Mouse (Mus musculus): Measurements from ENCODE around the gene Fry. TPM values are rescaled to one million over a fixed set of nuclear protein-coding genes. Genes with fewer than 3 reads are reported as not detected.
"Not testable (repeated sequence)": the region's sequence is repeated elsewhere in the genome, so short reads cannot be mapped to it uniquely, and the experiment has no call there.

The Fry gene
- polyA plus RNA-seq, 1 experiment from 2014 or later: 32.5 TPM

DNA sequence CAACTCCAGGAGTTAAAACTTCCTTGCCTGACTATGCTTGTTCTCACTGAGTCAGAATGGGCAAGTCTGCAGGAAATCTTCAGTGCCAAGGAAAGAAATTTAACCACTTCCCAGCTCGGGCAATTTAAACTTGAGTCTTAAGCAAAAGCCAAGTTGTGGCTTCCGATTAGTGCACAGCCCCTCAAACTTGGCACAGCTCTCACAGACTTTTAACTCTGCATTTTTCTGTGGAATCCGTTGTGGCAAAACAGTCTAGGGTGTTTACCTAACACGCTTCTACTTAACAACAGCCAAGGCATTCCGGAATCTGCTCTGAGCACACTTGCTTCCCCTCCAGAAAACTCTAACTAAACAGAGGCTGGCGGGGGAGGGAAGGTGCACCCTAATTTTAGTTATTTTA is 346.8 kb downstream of the Fry start:
- H3K9me3 ChIP-seq (replicated peaks; ENCODE audit: control insufficient read depth, low read length): no peaks in the 10 kb centered on the region
- no peak overlapping the region for H3K4me3 ChIP-seq (ENCODE audit: low read depth, low read length)
- WGBS (ENCODE audit: insufficient replicate concordance): 80% methylated on average over 6 of the region's 6 CpGs
- H3K4me2 ChIP-seq: no peak overlapping the region
- H3K4me1 ChIP-seq (ENCODE audit: control insufficient read depth, insufficient read depth, low read length): no peaks in the 10 kb centered on the region
- no peak overlapping the region for H3K27ac ChIP-seq (ENCODE audit: low read depth, low read length)
- no peak for ATAC-seq (replicated peaks; ENCODE audit: insufficient number of reproducible peaks, low FRiP score, low TSS enrichment)
- no peak overlapping the region for H3K9ac ChIP-seq (ENCODE audit: low read depth, low read length)
- peaks cover 6% of the 10 kb centered on the region; the same call in 1 of the 2 replicates for H3K36me3 ChIP-seq (ENCODE audit: control insufficient read depth, insufficient read depth, low read length)
- no peaks in the 10 kb centered on the region for H3K27me3 ChIP-seq (ENCODE audit: control insufficient read depth, insufficient read depth, low read length)

DNA sequence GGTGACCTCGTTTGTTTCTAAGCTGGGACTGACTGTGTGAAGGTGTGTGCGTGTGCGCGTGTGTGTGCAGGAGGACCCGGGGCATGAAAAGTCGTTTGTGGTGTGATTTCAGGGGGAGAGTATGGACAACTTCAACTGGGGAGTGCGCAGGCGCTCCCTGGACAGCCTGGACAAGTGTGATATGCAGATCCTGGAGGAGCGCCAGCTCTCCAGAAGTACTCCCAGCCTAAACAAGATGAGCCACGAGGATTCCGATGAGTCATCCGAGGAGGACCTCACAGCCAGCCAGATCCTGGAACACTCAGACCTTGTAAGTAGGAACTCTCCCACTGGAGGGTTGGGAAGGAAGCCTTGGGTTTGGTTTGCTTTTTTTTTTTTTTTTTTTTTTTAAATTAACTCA is 347.7 kb downstream of the Fry start:
- H3K4me1 ChIP-seq (ENCODE audit: control insufficient read depth, insufficient read depth, low read length): no peaks in the 10 kb centered on the region
- H3K9me3 ChIP-seq (replicated peaks; ENCODE audit: control insufficient read depth, low read length): no peaks in the 10 kb centered on the region
- H3K27ac ChIP-seq (ENCODE audit: low read depth, low read length): no peak overlapping the region
- H3K36me3 ChIP-seq (ENCODE audit: control insufficient read depth, insufficient read depth, low read length): peaks cover 5% of the 10 kb centered on the region; the same call in 1 of the 2 replicates
- WGBS (ENCODE audit: insufficient replicate concordance): 50% methylated on average over 12 of the region's 12 CpGs
- peak; percentile 83 for ATAC-seq (replicated peaks; ENCODE audit: insufficient number of reproducible peaks, low FRiP score, low TSS enrichment)
- H3K4me3 ChIP-seq (ENCODE audit: low read depth, low read length): no peak overlapping the region
- no peaks in the 10 kb centered on the region for H3K27me3 ChIP-seq (ENCODE audit: control insufficient read depth, insufficient read depth, low read length)
- no peak overlapping the region for H3K4me2 ChIP-seq
- H3K9ac ChIP-seq (ENCODE audit: low read depth, low read length): no peak overlapping the region

DNA sequence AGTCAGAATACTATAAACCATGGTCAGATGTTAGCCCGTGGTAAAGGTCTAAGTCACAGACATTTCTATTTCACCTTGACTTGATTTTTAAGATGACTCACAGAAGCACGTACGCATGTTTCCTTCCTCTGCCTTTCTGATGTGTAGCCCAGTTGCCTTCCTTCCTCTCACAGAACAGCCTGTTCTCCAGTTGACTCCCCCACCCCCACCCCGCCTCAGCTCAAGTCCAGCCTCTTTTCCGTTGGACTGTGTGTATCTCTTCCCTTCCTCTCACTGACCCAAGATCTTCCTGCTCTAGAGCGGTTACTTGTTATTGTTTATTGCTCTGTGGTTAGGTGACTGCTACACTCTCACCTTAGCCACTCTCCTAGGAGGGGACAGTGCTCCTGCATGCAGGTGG is 350.0 kb downstream of the Fry start:
- Histone ChIP-seq H3K27me3 (ENCODE audit: control insufficient read depth, insufficient read depth, low read length) (no peaks in the 10 kb centered on the region), H3K9me3 (replicated peaks; ENCODE audit: control insufficient read depth, low read length) (peaks cover 3% of the 10 kb centered on the region), H3K9ac (ENCODE audit: low read depth, low read length) (no peak overlapping the region), H3K36me3 (ENCODE audit: control insufficient read depth, insufficient read depth, low read length) (peaks cover 17% of the 10 kb centered on the region), H3K27ac (ENCODE audit: low read depth, low read length) (peak overlapping the region; percentile 68; the same call in 1 of the 2 replicates), H3K4me2 (no peak overlapping the region), H3K4me3 (ENCODE audit: low read depth, low read length) (no peak overlapping the region), H3K4me1 (ENCODE audit: control insufficient read depth, insufficient read depth, low read length) (no peaks in the 10 kb centered on the region)
- no peak; the same call in 1 of the 2 replicates for ATAC-seq (replicated peaks; ENCODE audit: insufficient number of reproducible peaks, low FRiP score, low TSS enrichment)
- 52% methylated on average over 6 of the region's 6 CpGs for WGBS (ENCODE audit: insufficient replicate concordance)

DNA sequence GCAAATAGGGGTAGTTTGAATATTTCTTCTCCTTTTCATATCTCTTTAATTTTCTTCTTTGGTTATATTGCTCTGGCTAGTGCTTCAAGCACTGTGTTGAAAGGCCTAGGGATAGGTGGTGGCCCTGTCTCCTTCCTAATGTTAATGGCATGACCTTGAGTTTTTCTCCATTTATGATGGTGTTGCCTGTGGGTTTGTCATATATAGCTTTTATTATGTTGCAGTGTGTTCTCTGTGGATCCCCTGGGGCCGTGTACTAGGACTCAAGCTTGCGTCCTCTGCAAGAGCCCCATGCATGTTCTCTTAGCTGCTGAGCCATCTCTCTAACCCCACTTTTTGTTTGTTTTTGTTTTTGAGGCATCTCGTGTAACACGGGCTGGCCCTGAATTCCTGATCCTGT is 358.9 kb downstream of the Fry start:
- Histone ChIP-seq H3K27me3 (ENCODE audit: control insufficient read depth, insufficient read depth, low read length) (no peaks in the 10 kb centered on the region), H3K9me3 (replicated peaks; ENCODE audit: control insufficient read depth, low read length) (peaks cover 3% of the 10 kb centered on the region), H3K27ac (ENCODE audit: low read depth, low read length) (0 out of 2 replicates have a peak overlapping the region, but pooled peaks have one; percentile 1), H3K4me2 (no peak overlapping the region), H3K36me3 (ENCODE audit: control insufficient read depth, insufficient read depth, low read length) (peaks cover 23% of the 10 kb centered on the region), H3K9ac (ENCODE audit: low read depth, low read length) (no peak overlapping the region), H3K4me1 (ENCODE audit: control insufficient read depth, insufficient read depth, low read length) (no peaks in the 10 kb centered on the region), H3K4me3 (ENCODE audit: low read depth, low read length) (no peak overlapping the region)
- no peak for ATAC-seq (replicated peaks; ENCODE audit: insufficient number of reproducible peaks, low FRiP score, low TSS enrichment)
- WGBS (ENCODE audit: insufficient replicate concordance): 66% methylated on average over 4 of the region's 4 CpGs

DNA sequence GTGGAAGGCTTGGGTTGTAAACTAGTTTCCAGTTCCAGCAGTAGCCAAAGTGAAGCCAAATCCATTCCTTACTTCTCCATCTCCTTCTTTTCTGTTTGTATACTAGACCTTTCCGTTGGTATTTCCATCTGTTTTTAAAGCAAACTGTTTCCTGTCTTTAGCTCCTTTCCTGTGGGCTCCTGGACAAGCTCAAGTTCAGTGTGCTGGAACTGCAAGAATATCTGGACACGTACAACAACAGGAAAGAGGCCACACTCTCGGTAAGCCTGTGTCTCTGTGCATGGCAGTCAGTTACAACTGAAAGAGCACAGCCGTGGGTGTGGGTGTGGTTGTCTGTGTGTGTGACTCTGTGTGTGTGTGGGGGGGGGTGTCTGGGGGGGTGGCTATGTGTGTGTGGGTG is 360.2 kb downstream of the Fry start:
- no peak; the same call in 1 of the 2 replicates for ATAC-seq (replicated peaks; ENCODE audit: insufficient number of reproducible peaks, low FRiP score, low TSS enrichment)
- no peaks in the 10 kb centered on the region for H3K4me1 ChIP-seq (ENCODE audit: control insufficient read depth, insufficient read depth, low read length)
- H3K4me2 ChIP-seq: no peak overlapping the region
- no peak overlapping the region for H3K9ac ChIP-seq (ENCODE audit: low read depth, low read length)
- H3K36me3 ChIP-seq (ENCODE audit: control insufficient read depth, insufficient read depth, low read length): peaks cover 22% of the 10 kb centered on the region
- H3K9me3 ChIP-seq (replicated peaks; ENCODE audit: control insufficient read depth, low read length): no peaks in the 10 kb centered on the region
- H3K27ac ChIP-seq (ENCODE audit: low read depth, low read length): peak overlapping the region; percentile 1; the same call in 1 of the 2 replicates
- 56% methylated on average over 4 of the region's 4 CpGs for WGBS (ENCODE audit: insufficient replicate concordance)
- H3K27me3 ChIP-seq (ENCODE audit: control insufficient read depth, insufficient read depth, low read length): no peaks in the 10 kb centered on the region
- no peak overlapping the region for H3K4me3 ChIP-seq (ENCODE audit: low read depth, low read length)

DNA sequence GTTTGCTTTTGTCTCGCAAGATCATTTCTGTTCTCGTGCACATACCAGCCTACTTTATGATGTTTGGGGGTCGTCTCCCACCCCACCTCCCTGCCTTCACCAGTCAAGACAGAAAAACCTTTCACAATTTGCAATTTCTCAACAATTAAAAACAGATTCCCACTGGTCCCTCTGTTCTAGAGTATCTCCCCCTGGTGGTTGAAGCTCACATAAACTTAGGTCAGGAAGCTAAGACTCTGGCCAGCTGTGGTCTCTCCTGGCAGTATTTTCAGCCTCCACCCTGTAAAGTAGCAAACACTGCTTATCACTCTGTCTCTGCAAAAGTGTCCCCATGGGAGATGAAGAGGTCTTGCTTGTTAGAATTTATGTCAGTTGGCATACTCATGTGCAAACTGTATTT is 366.8 kb downstream of the Fry start:
- Histone ChIP-seq H3K9ac (ENCODE audit: low read depth, low read length) (no peak overlapping the region), H3K4me1 (ENCODE audit: control insufficient read depth, insufficient read depth, low read length) (no peaks in the 10 kb centered on the region), H3K9me3 (replicated peaks; ENCODE audit: control insufficient read depth, low read length) (no peaks in the 10 kb centered on the region), H3K27me3 (ENCODE audit: control insufficient read depth, insufficient read depth, low read length) (no peaks in the 10 kb centered on the region), H3K4me2 (no peak overlapping the region), H3K4me3 (ENCODE audit: low read depth, low read length) (no peak overlapping the region), H3K36me3 (ENCODE audit: control insufficient read depth, insufficient read depth, low read length) (peaks cover 19% of the 10 kb centered on the region), H3K27ac (ENCODE audit: low read depth, low read length) (no peak overlapping the region)
- 49% methylated on average over 3 of the region's 3 CpGs for WGBS (ENCODE audit: insufficient replicate concordance)
- no peak for ATAC-seq (replicated peaks; ENCODE audit: insufficient number of reproducible peaks, low FRiP score, low TSS enrichment)

DNA sequence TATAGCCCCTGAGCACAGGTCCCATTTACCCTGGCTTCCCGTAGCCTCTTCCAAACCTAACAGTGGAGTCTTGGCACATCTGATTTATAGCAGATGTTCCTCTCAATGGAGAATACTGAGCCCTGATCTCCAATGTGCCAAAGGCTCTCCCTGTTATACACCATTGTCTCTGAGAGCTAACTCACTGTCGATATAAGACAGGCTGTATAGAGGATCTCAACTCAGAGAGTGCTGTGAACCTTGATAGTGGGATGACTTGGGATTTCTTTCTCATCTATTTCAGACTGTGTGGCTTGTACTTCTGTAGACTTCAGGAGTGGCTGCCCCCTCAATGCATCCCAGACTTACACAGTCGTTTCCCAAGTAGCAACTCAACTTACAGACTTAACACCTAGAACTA is 371.8 kb downstream of the Fry start:
- ATAC-seq (replicated peaks; ENCODE audit: insufficient number of reproducible peaks, low FRiP score, low TSS enrichment): no peak
- 80% methylated on average over 3 of the region's 3 CpGs for WGBS (ENCODE audit: insufficient replicate concordance)
- H3K9me3 ChIP-seq (replicated peaks; ENCODE audit: control insufficient read depth, low read length): no peaks in the 10 kb centered on the region
- H3K27me3 ChIP-seq (ENCODE audit: control insufficient read depth, insufficient read depth, low read length): no peaks in the 10 kb centered on the region
- no peaks in the 10 kb centered on the region; the same call in 1 of the 2 replicates for H3K36me3 ChIP-seq (ENCODE audit: control insufficient read depth, insufficient read depth, low read length)
- H3K27ac ChIP-seq (ENCODE audit: low read depth, low read length): no peak overlapping the region
- no peak overlapping the region for H3K4me2 ChIP-seq
- no peak overlapping the region for H3K4me3 ChIP-seq (ENCODE audit: low read depth, low read length)
- no peak overlapping the region for H3K9ac ChIP-seq (ENCODE audit: low read depth, low read length)
- H3K4me1 ChIP-seq (ENCODE audit: control insufficient read depth, insufficient read depth, low read length): no peaks in the 10 kb centered on the region

DNA sequence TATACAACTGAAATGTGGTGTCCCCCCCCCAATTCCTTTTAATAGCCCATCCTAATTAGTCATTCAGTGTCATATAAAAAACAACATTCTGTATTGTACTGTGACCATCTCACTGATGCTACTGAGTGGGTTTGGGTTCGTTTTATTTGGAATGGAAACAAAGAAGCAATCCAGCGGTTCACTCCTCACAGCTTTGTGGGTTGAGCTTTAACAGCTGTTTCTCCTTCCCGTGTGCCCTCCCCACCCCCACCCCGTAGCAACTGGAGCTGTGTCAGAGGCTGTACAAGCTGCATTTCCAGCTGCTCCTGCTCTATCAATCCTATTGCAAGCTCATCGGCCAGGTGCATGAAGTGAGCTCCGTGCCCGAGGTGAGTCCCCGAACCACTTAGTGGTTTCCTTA is 372.4 kb downstream of the Fry start:
- no peak overlapping the region for H3K4me3 ChIP-seq (ENCODE audit: low read depth, low read length)
- H3K36me3 ChIP-seq (ENCODE audit: control insufficient read depth, insufficient read depth, low read length): peaks cover 3% of the 10 kb centered on the region; the same call in 1 of the 2 replicates
- WGBS (ENCODE audit: insufficient replicate concordance): 78% methylated on average over 8 of the region's 8 CpGs
- H3K4me1 ChIP-seq (ENCODE audit: control insufficient read depth, insufficient read depth, low read length): no peaks in the 10 kb centered on the region
- no peaks in the 10 kb centered on the region for H3K9me3 ChIP-seq (replicated peaks; ENCODE audit: control insufficient read depth, low read length)
- H3K9ac ChIP-seq (ENCODE audit: low read depth, low read length): no peak overlapping the region
- no peaks in the 10 kb centered on the region for H3K27me3 ChIP-seq (ENCODE audit: control insufficient read depth, insufficient read depth, low read length)
- ATAC-seq (replicated peaks; ENCODE audit: insufficient number of reproducible peaks, low FRiP score, low TSS enrichment): no peak
- H3K4me2 ChIP-seq: no peak overlapping the region
- H3K27ac ChIP-seq (ENCODE audit: low read depth, low read length): no peak overlapping the region

DNA sequence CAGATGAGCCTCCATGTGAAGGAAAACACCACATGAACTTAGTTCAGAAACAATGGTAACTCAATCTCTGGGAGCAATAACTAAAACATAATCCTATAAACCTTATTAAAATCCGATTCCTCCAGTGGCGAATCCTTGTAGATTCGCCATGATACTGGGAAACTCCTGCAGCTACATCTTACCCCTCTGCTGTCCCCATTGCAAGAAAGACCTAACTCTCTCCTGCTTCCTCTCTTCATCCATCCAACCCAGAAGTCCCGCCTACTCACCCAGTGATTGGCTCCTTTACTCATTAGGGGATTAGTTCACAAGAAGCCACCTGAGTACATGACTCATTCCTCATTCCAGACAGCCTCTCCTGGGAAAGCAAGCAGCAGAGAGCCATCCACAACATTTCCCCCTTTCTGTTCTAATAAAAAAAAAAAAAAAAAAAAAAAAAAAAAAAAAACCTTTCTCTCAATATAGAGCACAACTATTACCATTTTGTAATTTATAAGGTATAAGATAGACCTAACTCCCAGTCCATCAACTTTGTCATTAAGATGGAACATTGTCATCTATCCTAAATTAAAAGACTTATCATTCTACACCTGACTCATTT is 373.2 kb downstream of the Fry start:
- H3K4me1 ChIP-seq (ENCODE audit: control insufficient read depth, insufficient read depth, low read length); H3K27ac ChIP-seq (ENCODE audit: low read depth, low read length); H3K4me3 ChIP-seq (ENCODE audit: low read depth, low read length); H3K4me2 ChIP-seq; H3K27me3 ChIP-seq (ENCODE audit: control insufficient read depth, insufficient read depth, low read length); ATAC-seq (replicated peaks; ENCODE audit: insufficient number of reproducible peaks, low FRiP score, low TSS enrichment); H3K36me3 ChIP-seq (ENCODE audit: control insufficient read depth, insufficient read depth, low read length); H3K9ac ChIP-seq (ENCODE audit: low read depth, low read length); H3K9me3 ChIP-seq (replicated peaks; ENCODE audit: control insufficient read depth, low read length): not testable (repeated sequence)
- 87% methylated on average over 4 of the region's 4 CpGs for WGBS (ENCODE audit: insufficient replicate concordance)
